Mouse (Mus musculus): ENCODE measurements around the gene Cd247. TPM values are rescaled to one million over a fixed set of nuclear protein-coding genes. Genes with fewer than 3 reads are reported as not detected.

The Cd247 gene
- polyA plus RNA-seq, 1 experiment = 0.05 TPM

DNA sequence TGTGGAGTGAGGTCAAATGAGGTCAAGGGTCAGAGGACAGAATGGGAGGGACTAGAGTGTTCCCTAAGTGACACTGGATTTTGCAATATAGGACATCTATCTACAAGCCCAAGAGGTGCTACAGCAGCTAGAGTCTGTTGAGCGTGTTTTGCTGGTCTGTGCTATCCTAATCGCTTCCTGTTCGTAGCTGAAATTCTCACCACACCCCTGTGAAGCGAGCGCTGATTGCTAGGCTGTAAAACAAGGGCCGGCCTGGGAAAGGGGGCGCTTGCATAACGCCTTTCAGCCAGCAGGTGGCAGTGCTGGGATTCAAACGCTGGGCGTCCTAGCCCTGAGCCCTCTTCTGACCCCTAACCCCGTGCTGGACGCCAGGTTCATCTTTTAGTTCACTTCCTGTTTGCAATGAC lies 17.0 kb upstream of the Cd247 start:
- Histone ChIP-seq H3K27me3 (ENCODE audit: control insufficient read depth) (no peaks in the 10 kb centered on the region), H3K4me3 (replicated peaks) (peak overlapping the region; percentile 69), H3K36me3 (ENCODE audit: control insufficient read depth) (peaks cover 94% of the 10 kb centered on the region), H3K4me1 (ENCODE audit: control insufficient read depth) (peaks cover 74% of the 10 kb centered on the region), H3K9me3 (ENCODE audit: control insufficient read depth, low read length) (no peaks in the 10 kb centered on the region)
- no peak; the same call in 1 of the 2 replicates for TF ChIP-seq GATA1 (IDR thresholded peaks at IDR 0.05; ENCODE audit: low read length)
- no peak for TF ChIP-seq TAL1 (IDR thresholded peaks at IDR 0.05; ENCODE audit: low read length)

- Histone ChIP-seq H3K4me3 (replicated peaks) (peak overlapping the region; percentile 69), H3K4me1 (ENCODE audit: control insufficient read depth) (peaks cover 72% of the 10 kb centered on the region), H3K36me3 (ENCODE audit: control insufficient read depth) (peaks cover 89% of the 10 kb centered on the region), H3K9me3 (ENCODE audit: control insufficient read depth, low read length) (no peaks in the 10 kb centered on the region), H3K27me3 (ENCODE audit: control insufficient read depth) (no peaks in the 10 kb centered on the region)
- no peak for TF ChIP-seq GATA1 (IDR thresholded peaks at IDR 0.05; ENCODE audit: low read length)
- no peak for TF ChIP-seq TAL1 (IDR thresholded peaks at IDR 0.05; ENCODE audit: low read length)
These were observed 16.5 kb upstream of the Cd247 start for GRCm38 (mm10) chr1:165771998-165772397.

DNA sequence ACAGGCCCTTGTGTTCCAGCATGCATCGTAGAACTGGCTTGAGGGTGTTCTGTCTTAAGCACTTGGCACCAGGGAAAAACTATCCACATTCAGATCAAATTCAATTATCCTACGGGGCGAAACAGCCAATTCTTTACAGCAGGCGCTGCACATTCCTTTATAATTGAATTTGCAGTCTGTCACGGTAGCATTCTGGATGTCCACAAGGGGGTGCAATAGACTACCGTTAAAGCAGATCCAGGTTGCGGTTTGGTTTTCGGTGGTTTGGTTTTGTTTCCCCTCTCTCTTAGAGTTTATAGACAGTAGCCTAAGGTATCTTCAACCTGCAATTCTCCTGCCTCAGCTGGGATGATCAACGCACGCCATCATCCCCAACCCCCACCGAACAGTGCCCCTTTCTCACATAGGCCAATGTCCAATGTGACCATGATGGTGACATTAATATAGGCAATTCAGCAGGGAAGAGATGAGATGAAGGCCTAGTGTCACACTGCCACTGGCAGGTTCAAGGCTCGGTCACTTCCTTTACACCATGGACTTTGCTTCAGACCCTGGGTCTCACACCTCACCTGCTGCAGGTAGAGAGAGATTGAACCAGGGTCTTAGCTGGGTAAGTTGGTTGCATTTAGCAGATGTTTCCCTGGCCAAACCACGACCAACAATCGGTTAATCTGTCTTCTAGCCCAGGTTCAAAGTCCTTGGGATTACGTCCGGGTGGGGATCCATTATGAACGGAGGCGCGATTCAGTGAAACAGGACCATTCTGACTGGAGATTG lies 12.8 kb upstream of the Cd247 start:
- Histone ChIP-seq H3K4me3 (replicated peaks) (no peak overlapping the region), H3K9me3 (ENCODE audit: control insufficient read depth, low read length) (no peaks in the 10 kb centered on the region), H3K4me1 (ENCODE audit: control insufficient read depth) (peaks cover 43% of the 10 kb centered on the region), H3K27me3 (ENCODE audit: control insufficient read depth) (no peaks in the 10 kb centered on the region), H3K36me3 (ENCODE audit: control insufficient read depth) (peaks cover 55% of the 10 kb centered on the region)
- TF ChIP-seq TAL1 (IDR thresholded peaks at IDR 0.05; ENCODE audit: low read length) (no peak), GATA1 (IDR thresholded peaks at IDR 0.05; ENCODE audit: low read length) (no peak)

GRCm38 (mm10) chr1:165779954-165780585 lies 8.4 kb upstream of the Cd247 start:
- TF ChIP-seq TAL1 (IDR thresholded peaks at IDR 0.05; ENCODE audit: low read length) (no peak), GATA1 (IDR thresholded peaks at IDR 0.05; ENCODE audit: low read length) (no peak)
- H3K4me3 ChIP-seq (replicated peaks) = peak overlapping the region; percentile 60
- H3K36me3 ChIP-seq (ENCODE audit: control insufficient read depth) = peaks cover 11% of the 10 kb centered on the region
- H3K9me3 ChIP-seq (ENCODE audit: control insufficient read depth, low read length) = no peaks in the 10 kb centered on the region
- H3K4me1 ChIP-seq (ENCODE audit: control insufficient read depth) = peaks cover 22% of the 10 kb centered on the region
- H3K27me3 ChIP-seq (ENCODE audit: control insufficient read depth) = peaks cover 3% of the 10 kb centered on the region

- TF ChIP-seq GATA1 (IDR thresholded peaks at IDR 0.05; ENCODE audit: low read length) = no peak
- no peak for TF ChIP-seq TAL1 (IDR thresholded peaks at IDR 0.05; ENCODE audit: low read length)
- H3K27me3 ChIP-seq (ENCODE audit: control insufficient read depth) = peaks cover 3% of the 10 kb centered on the region
- no peaks in the 10 kb centered on the region for H3K9me3 ChIP-seq (ENCODE audit: control insufficient read depth, low read length)
- peaks cover 5% of the 10 kb centered on the region for H3K36me3 ChIP-seq (ENCODE audit: control insufficient read depth)
- peaks cover 18% of the 10 kb centered on the region for H3K4me1 ChIP-seq (ENCODE audit: control insufficient read depth)
- peak overlapping the region; percentile 60 for H3K4me3 ChIP-seq (replicated peaks)
These were observed 7.8 kb upstream of the Cd247 start for GRCm38 (mm10) chr1:165780586-165781111.

DNA sequence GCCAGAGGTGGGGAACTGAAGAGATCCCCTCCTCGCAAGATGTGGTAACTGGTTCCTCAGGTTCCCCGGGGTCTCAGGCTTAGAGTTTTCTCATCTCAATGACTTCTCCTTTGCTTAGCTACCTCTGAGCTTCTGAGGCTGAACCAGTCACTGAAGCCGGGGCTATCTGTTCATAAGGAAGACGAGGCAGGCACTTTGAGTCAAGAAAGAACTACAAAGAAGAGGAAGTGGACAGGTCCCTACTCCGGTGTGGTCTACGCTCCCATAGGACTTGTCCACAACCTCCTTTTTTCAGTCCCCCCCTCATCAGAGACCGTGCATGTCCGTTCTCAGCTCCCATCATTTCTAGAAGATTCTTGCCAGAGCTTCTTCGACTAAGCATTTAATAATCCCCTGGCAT lies 7.1 kb upstream of the Cd247 start:
- Histone ChIP-seq H3K4me3 (replicated peaks) (no peak overlapping the region), H3K27me3 (ENCODE audit: control insufficient read depth) (peaks cover 3% of the 10 kb centered on the region), H3K4me1 (ENCODE audit: control insufficient read depth) (peaks cover 14% of the 10 kb centered on the region), H3K36me3 (ENCODE audit: control insufficient read depth) (no peaks in the 10 kb centered on the region), H3K9me3 (ENCODE audit: control insufficient read depth, low read length) (no peaks in the 10 kb centered on the region)
- TF ChIP-seq TAL1 (IDR thresholded peaks at IDR 0.05; ENCODE audit: low read length) (no peak), GATA1 (IDR thresholded peaks at IDR 0.05; ENCODE audit: low read length) (no peak)

- Histone ChIP-seq H3K4me3 (replicated peaks) (no peak overlapping the region), H3K27me3 (ENCODE audit: control insufficient read depth) (peaks cover 3% of the 10 kb centered on the region), H3K36me3 (ENCODE audit: control insufficient read depth) (no peaks in the 10 kb centered on the region), H3K4me1 (ENCODE audit: control insufficient read depth) (peaks cover 12% of the 10 kb centered on the region), H3K9me3 (ENCODE audit: control insufficient read depth, low read length) (no peaks in the 10 kb centered on the region)
- TF ChIP-seq GATA1 (IDR thresholded peaks at IDR 0.05; ENCODE audit: low read length) (no peak), TAL1 (IDR thresholded peaks at IDR 0.05; ENCODE audit: low read length) (no peak)
These were observed 6.6 kb upstream of the Cd247 start for GRCm38 (mm10) chr1:165781911-165782310.

GRCm38 (mm10) chr1:165786296-165786695 lies 2.2 kb upstream of the Cd247 start:
- no peak overlapping the region for H3K4me3 ChIP-seq (replicated peaks)
- H3K27me3 ChIP-seq (ENCODE audit: control insufficient read depth) = peaks cover 3% of the 10 kb centered on the region
- TF ChIP-seq GATA1 (IDR thresholded peaks at IDR 0.05; ENCODE audit: low read length) (no peak), TAL1 (IDR thresholded peaks at IDR 0.05; ENCODE audit: low read length) (no peak)
- H3K36me3 ChIP-seq (ENCODE audit: control insufficient read depth) = no peaks in the 10 kb centered on the region
- no peaks in the 10 kb centered on the region for H3K9me3 ChIP-seq (ENCODE audit: control insufficient read depth, low read length)
- H3K4me1 ChIP-seq (ENCODE audit: control insufficient read depth) = no peaks in the 10 kb centered on the region; the same call in 1 of the 2 replicates

DNA sequence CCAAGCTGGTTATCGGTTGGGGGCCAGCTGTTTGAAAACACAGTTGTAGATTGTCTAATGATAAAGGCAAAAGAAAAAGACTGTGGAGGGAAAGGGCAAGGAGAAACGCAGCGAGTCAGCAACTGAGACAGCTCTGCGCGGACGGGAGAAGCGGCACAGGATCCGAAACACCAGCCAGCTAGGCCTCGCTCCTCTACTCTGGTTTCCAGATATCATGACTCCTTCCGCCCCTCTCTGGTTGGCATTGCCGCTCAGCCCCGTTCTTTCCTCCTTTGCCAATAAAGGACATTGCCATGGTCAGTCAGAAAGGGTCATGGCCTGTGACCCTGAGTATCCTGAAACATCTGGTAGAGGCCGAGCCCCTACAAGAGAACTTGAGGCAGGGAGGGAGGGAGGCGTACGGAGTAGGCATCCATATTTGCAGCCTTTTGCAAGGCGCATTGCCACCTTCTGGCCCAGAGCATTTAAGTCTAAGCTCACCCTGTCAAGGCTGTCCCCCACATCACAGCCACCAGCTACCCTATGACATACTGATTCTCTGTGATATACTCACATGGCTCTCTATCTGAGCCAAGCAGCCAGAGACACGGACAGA lies 682 bp downstream of the Cd247 start:
- Histone ChIP-seq H3K27me3 (ENCODE audit: control insufficient read depth) (no peaks in the 10 kb centered on the region), H3K4me3 (replicated peaks) (no peak overlapping the region), H3K9me3 (ENCODE audit: control insufficient read depth, low read length) (no peaks in the 10 kb centered on the region), H3K4me1 (ENCODE audit: control insufficient read depth) (no peaks in the 10 kb centered on the region; the same call in 1 of the 2 replicates), H3K36me3 (ENCODE audit: control insufficient read depth) (no peaks in the 10 kb centered on the region)
- no peak for TF ChIP-seq GATA1 (IDR thresholded peaks at IDR 0.05; ENCODE audit: low read length)
- TF ChIP-seq TAL1 (IDR thresholded peaks at IDR 0.05; ENCODE audit: low read length) = no peak
